Mouse (Mus musculus) CH12.LX (cell line): ENCODE measurements around the gene Cipc. TPM values are rescaled to one million over a fixed set of nuclear protein-coding genes. Genes with fewer than 3 reads are reported as not detected.

Source experiments
- DNase-seq: peaks from one replicate; pipeline ENCODE4 v3.0.0-alpha.2; 2013; ENCODE audit errors: extremely low read depth
- H3K27ac ChIP-seq: 2 replicates; pipeline ENCODE4 v1.5.1; 2012; ENCODE audit warnings: low read depth, mild to moderate bottlenecking, control low read depth, moderate library complexity; ENCODE audit not compliant: insufficient read depth
- H3K27me3 ChIP-seq: replicated peaks from 2 replicates; pipeline ENCODE3; 2012; ENCODE audit warnings: inconsistent platforms
- H3K36me3 ChIP-seq, 2 experiments: replicated peaks in 1 of 2; 2 replicates each; pipeline versions ENCODE3 to v1.6.1; 2012; ENCODE audit warnings: inconsistent platforms in 1 of 2, low read length in 1 of 2, mild to moderate bottlenecking in 1 of 2, mixed read lengths in 1 of 2, moderate library complexity in 1 of 2; ENCODE audit not compliant: control insufficient read depth in 1 of 2, insufficient read depth in 1 of 2
- H3K4me1 ChIP-seq, 2 experiments: 2 replicates each; pipeline ENCODE4 v1.6.1; 2012; ENCODE audit warnings: inconsistent platforms in 1 of 2, moderate library complexity in 1 of 2; ENCODE audit not compliant: insufficient read depth in 2 of 2, control insufficient read depth in 1 of 2
- H3K4me2 ChIP-seq: 2 replicates; pipeline ENCODE4 v1.6.1; 2012; ENCODE audit warnings: low read depth, mild to moderate bottlenecking, control low read depth; ENCODE audit not compliant: poor library complexity, insufficient read depth, severe bottlenecking
- H3K4me3 ChIP-seq, 3 experiments: fragments of 150-350 bp in 1 of 3; sonication (generic) in 1 of 3; replicated peaks in 1 of 3; 2 replicates each; pipeline versions ENCODE3 to v1.5.1; 2011 to 2012; ENCODE audit warnings: low read depth in 2 of 3, low read length in 2 of 3, mild to moderate bottlenecking in 2 of 3, moderate library complexity in 2 of 3, control low read depth in 1 of 3, improper control_type of control experiment in 1 of 3, inconsistent platforms in 1 of 3, mixed read lengths in 1 of 3; ENCODE audit not compliant: poor library complexity in 1 of 3
- H3K79me2 ChIP-seq: replicated peaks from 2 replicates; pipeline ENCODE4 v1.6.1; 2012; ENCODE audit warnings: mild to moderate bottlenecking, moderate library complexity; ENCODE audit not compliant: control insufficient read depth, poor library complexity, insufficient read depth, severe bottlenecking; ENCODE audit errors: extremely low read depth
- H3K9ac ChIP-seq: 2 replicates; pipeline ENCODE4 v1.6.1; 2012; ENCODE audit warnings: low read depth, mild to moderate bottlenecking, control low read depth, moderate library complexity; ENCODE audit not compliant: insufficient read depth
- H3K9me3 ChIP-seq: replicated peaks from 2 replicates; pipeline ENCODE3; 2012; ENCODE audit warnings: low read length, inconsistent platforms, mixed read lengths
- BHLHE40 ChIP-seq: IDR thresholded peaks from 2 replicates; pipeline ENCODE4 v1.6.1; 2011; ENCODE audit warnings: mild to moderate bottlenecking, low read depth, low read length, improper control_type of control experiment
- ETS1 ChIP-seq: conservative IDR thresholded peaks from 2 replicates; pipeline ENCODE4 v1.6.1; 2012; ENCODE audit warnings: low read depth, mild to moderate bottlenecking, inconsistent platforms, low read length, improper control_type of control experiment, moderate library complexity
- GABPA ChIP-seq: IDR thresholded peaks from 2 replicates; pipeline ENCODE4 v1.6.1; 2012; ENCODE audit warnings: low read depth, low read length, improper control_type of control experiment, inconsistent platforms; ENCODE audit not compliant: insufficient replicate concordance
- HCFC1 ChIP-seq: IDR thresholded peaks from 2 replicates; pipeline ENCODE4 v1.6.1; 2012; ENCODE audit warnings: low read depth, mild to moderate bottlenecking, inconsistent platforms, low read length, improper control_type of control experiment
- IRF4 ChIP-seq: IDR thresholded peaks from 2 replicates; pipeline ENCODE4 v1.6.1; 2014; ENCODE audit warnings: low read depth, mild to moderate bottlenecking, inconsistent platforms, low read length, improper control_type of control experiment
- JUN ChIP-seq: IDR thresholded peaks from 2 replicates; pipeline ENCODE4 v1.6.1; 2011; ENCODE audit warnings: low read depth, mild to moderate bottlenecking, low read length, improper control_type of control experiment, moderate library complexity; ENCODE audit not compliant: insufficient read depth
- KAT2A ChIP-seq: IDR thresholded peaks from 2 replicates; pipeline ENCODE4 v1.6.1; 2012; ENCODE audit warnings: low read length, improper control_type of control experiment, inconsistent platforms; ENCODE audit not compliant: insufficient replicate concordance
- POLR2A ChIP-seq: IDR thresholded peaks from 2 replicates; pipeline ENCODE4 v1.6.1; 2011; ENCODE audit warnings: low read depth, mild to moderate bottlenecking, improper control_type of control experiment, low read length
- POLR2AphosphoS2 ChIP-seq: IDR thresholded peaks from 2 replicates; pipeline ENCODE4 v1.6.1; 2011; ENCODE audit warnings: low read depth, low read length, improper control_type of control experiment
- RAD21 ChIP-seq: IDR thresholded peaks from 2 replicates; pipeline ENCODE4 v1.6.1; 2011; ENCODE audit warnings: low read depth, mild to moderate bottlenecking, low read length, improper control_type of control experiment, moderate library complexity
- SIN3A ChIP-seq: IDR thresholded peaks from 2 replicates; pipeline ENCODE4 v1.6.1; 2012; ENCODE audit warnings: low read length, improper control_type of control experiment, inconsistent platforms
- SMC3 ChIP-seq: IDR thresholded peaks from 2 replicates; pipeline ENCODE4 v1.6.1; 2011; ENCODE audit warnings: low read depth, low read length, improper control_type of control experiment
- TCF12 ChIP-seq: IDR thresholded peaks from 2 replicates; pipeline ENCODE4 v1.6.1; 2014; ENCODE audit warnings: low read depth, mild to moderate bottlenecking, inconsistent platforms, low read length, improper control_type of control experiment
- UBTF ChIP-seq: IDR thresholded peaks from 2 replicates; pipeline ENCODE4 v1.6.1; 2012; ENCODE audit warnings: low read depth, mild to moderate bottlenecking, inconsistent platforms, low read length, improper control_type of control experiment, moderate library complexity
- ZKSCAN1 ChIP-seq: IDR thresholded peaks from 2 replicates; pipeline ENCODE4 v1.6.1; 2012; ENCODE audit warnings: low read depth, inconsistent platforms, low read length, improper control_type of control experiment, borderline replicate concordance
- ZNF384 ChIP-seq: IDR thresholded peaks from 2 replicates; pipeline ENCODE4 v1.6.1; 2012; ENCODE audit warnings: low read depth, low read length, improper control_type of control experiment, inconsistent platforms
- dilution Hi-C: fragments of 300-500 bp; cut with MboI; formaldehyde crosslinking; loops from 2 replicates; pipeline ENCODE4 v1.14.3; 2020; ENCODE audit warnings: low sequenced_read_pairs; ENCODE audit not compliant: extremely low pct_unique_long_range_greater_than_20kb, extremely low pct_ligation_motif_present
- in situ Hi-C: fragments of 300-500 bp; cut with MboI; formaldehyde crosslinking; loops from 3 replicates; pipeline ENCODE4 v1.14.3; 2019; ENCODE audit warnings: low sequenced_read_pairs, low pct_ligation_motif_present, low pct_unique_long_range_greater_than_20kb, mixed read lengths
- polyA plus RNA-seq: library from polyadenylated mRNA; unstranded; fragments of >175 nt; gene quantifications from 2 replicates; pipeline ENCODE4 v1.2.1, GENCODE M21; 2012; ENCODE audit warnings: low read depth; ENCODE audit not compliant: insufficient read length
- total RNA-seq, 2 experiments: library from RNA; depleted of rRNA; stranded (reverse); fragments of 300-350 nt in 1 of 2; fragments of >200 nt in 1 of 2; gene quantifications; 2 replicates each; pipeline ENCODE4 v1.2.3; 2012 to 2014

Cipc gene
- total and polyA plus RNA-seq, 3 experiments: 15.7 to 20.5 (median 18.7) TPM

DNA sequence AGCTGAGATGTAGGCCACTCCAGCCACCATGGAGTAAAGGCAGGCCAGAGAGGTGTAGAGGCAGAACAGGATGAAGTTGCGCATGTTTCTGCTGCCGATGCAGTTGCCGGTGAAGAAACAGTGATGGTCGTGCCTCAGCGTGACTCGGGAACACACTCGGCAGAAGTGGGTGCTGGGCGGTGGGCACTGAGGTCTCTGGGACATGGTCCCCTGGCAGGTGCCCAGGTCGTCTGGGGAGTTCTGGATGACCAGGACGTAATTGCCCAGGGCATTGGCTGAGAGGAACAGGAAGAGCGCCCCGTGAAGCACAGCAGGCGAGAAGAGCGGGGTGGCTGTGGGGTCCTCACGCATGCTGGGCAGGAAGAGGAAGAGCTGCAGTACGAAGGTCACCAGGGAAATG is 41.4 kb downstream of the Cipc start:
- Histone ChIP-seq H3K9me3 (no peaks in the 10 kb centered on the region), H3K27ac (no peak overlapping the region), H3K9ac (no peak overlapping the region), H3K27me3 (peaks cover 88% of the 10 kb centered on the region), H3K4me3 (no peak overlapping the region), H3K4me2 (no peak overlapping the region), H3K4me1 (peaks cover 6 to 8% of the 10 kb centered on the region in 2 experiments), H3K36me3 (no peaks in the 10 kb centered on the region), H3K79me2 (no peaks in the 10 kb centered on the region)
- no peak for DNase-seq
- in situ Hi-C loops: loop anchor here (5.0 kb wide), 1 partner anchor 54 kb away; no protein-coding TSS in a partner anchor
- no peak for TF ChIP-seq POLR2A
- TF ChIP-seq KAT2A: no peak
- no peak for TF ChIP-seq SMC3
- no peak for TF ChIP-seq IRF4
- no peak for TF ChIP-seq ZKSCAN1
- no peak for TF ChIP-seq BHLHE40
- dilution Hi-C loops: no loop called here

DNA sequence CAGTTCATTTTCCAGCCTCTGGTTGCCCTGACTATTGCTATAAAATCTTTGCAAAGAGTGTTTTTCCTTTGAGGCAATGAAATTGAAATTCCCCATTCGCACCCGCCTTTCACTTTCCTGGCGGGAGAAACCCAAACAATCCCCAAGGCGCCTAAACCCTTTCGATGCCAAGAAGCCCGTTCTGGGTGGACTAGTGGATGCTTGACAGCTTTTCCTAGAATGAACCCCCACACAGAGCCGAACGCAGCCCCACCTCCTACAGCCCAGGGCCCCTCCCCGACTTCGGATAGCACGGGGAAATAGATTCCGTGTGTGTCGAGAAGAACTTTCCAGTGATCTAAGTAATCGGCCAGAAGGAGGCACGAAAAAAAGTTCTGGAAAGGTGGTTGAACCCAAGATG is 42.5 kb downstream of the Cipc start:
- Histone ChIP-seq H3K36me3 (no peaks in the 10 kb centered on the region), H3K79me2 (no peaks in the 10 kb centered on the region), H3K4me2 (no peak overlapping the region), H3K9me3 (no peaks in the 10 kb centered on the region), H3K9ac (no peak overlapping the region), H3K27ac (no peak overlapping the region), H3K27me3 (peaks cover 89% of the 10 kb centered on the region), H3K4me1 (peaks cover 6 to 8% of the 10 kb centered on the region in 2 experiments), H3K4me3 (no peak overlapping the region)
- no peak for DNase-seq
- in situ Hi-C loops: loop anchor here (5.0 kb wide), 1 partner anchor 53 kb away; no protein-coding TSS in a partner anchor
- dilution Hi-C loops: no loop called here
- no peak for TF ChIP-seq GABPA
- no peak for TF ChIP-seq POLR2AphosphoS2
- no peak for TF ChIP-seq TCF12
- no peak for TF ChIP-seq SIN3A
- no peak for TF ChIP-seq HCFC1
- TF ChIP-seq ZKSCAN1: no peak
- no peak for TF ChIP-seq JUN
- TF ChIP-seq ETS1: no peak
- no peak for TF ChIP-seq UBTF
- no peak for TF ChIP-seq KAT2A
- no peak for TF ChIP-seq RAD21
- TF ChIP-seq ZNF384: no peak
